Mouse (Mus musculus): ENCODE results near the gene Plk2. TPM values are rescaled to one million over a fixed set of nuclear protein-coding genes. Genes with fewer than 3 reads are reported as not detected.

Plk2 gene
- polyA plus RNA-seq, 1 experiment from 2014 or later: 89.1 TPM

Other genes starting within 250 kb of the Plk2 start
- gene Rab3c, start 114.0 kb upstream of the Plk2 start, polyA plus RNA-seq (2015; fragmentation: Nextera tagmentation; extraction: Ambion mirVana): 0.41 and 2.9 TPM in 2 replicates
- gene Gapt, start 37.8 kb upstream of the Plk2 start, polyA plus RNA-seq (2015; fragmentation: Nextera tagmentation; extraction: Ambion mirVana): 0.21 and 0.38 TPM in 2 replicates